Mouse (Mus musculus): ENCODE data around the gene Dnah8.

The Dnah8 gene

DNA sequence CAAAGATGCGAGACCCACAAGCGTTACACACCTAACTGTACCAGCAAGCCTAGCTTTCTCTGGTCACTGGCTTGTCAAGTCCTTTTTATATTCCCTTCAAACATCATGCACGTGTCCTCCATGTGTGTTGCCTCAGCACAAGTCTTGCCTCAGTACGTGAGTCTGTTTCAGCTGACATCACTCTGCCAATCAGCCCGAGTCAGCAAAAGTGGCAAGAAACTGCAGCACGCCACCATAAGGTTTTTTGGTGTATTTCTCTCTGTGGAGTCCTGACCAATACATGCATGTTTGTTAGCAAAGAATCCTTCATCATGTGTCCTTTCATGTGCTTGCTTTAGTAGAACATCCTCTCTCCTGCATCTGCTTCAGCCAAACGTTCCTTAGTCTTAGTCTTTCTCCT, 200.3 kb downstream of the Dnah8 start:
- no peak for DNase-seq (ENCODE audit: low spot score)

DNA sequence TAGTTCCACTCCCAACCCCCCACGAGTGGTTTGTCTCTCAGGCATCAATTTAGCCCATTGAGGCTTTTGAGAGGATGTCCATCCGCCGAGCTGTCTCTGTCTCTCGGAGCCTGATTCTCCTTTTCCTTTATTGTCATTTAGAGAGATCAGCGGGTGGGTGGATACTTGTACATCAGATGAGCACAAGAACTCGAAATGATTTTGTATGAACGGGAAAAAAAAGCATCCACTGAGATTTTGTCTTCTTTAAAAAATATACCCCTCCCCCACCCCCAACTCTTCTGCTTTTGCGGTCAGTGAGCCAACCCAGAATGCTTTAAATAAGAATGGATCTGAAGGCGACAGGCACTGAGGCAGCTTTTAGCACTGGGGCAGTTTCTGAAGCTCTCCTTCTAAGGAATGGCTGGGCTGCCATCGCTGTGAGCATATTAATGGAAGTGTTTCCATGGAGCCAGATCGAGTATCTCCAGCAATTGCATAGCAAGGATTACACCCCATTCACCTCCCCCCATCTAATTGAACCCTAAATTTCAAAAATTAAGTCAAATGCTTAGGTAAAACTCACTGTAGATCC, 201.7 kb downstream of the Dnah8 start:
- DNase-seq (ENCODE audit: low spot score), result no peak

GRCm38 (mm10) chr17:30831170-30831569, 207.0 kb downstream of the Dnah8 start:
- no peak for DNase-seq (ENCODE audit: low spot score)

- DNase-seq (ENCODE audit: low spot score), result no peak
Measured at GRCm38 (mm10) chr17:30835419-30835818, 211.3 kb downstream of the Dnah8 start.

DNA sequence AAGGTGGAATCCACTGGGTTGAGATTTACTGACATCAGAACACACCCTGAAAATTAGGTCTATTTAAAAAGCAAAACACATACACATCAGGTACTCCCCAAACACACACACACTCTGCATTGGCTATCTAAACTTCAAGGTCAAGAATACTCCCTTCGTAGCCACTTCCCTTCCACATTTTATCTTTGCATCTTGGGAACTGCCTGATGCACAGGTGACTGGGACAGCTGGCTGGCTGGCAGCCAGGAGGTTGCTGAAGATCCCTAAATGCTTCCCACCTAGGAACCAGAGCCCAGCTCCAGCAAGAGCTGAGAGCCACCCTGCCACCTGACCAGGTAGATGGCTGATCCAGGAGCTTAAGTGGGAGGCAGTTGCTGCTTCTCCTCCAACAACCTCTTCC, 212.9 kb downstream of the Dnah8 start:
- DNase-seq (ENCODE audit: low spot score), result no peak

DNA sequence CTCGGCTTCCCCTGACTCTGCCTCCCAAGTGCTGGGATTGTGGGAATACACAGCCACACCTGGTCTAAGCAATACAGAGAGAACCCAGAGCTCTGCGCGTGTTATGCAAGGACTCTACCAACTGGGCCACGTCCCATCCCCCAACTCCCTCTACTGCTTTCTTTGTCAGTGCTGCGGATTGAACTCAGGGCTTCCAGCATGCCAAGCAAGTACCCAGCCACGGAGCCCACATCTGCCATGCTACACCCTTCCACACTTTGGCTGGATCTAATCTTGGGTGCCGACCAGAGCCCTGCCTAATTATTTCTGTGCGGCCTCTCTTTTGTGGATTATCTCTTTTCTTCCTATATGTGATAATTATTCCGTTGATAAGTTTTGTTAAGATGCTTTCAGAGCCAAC, 215.9 kb downstream of the Dnah8 start:
- no peak for DNase-seq (ENCODE audit: low spot score)

DNA sequence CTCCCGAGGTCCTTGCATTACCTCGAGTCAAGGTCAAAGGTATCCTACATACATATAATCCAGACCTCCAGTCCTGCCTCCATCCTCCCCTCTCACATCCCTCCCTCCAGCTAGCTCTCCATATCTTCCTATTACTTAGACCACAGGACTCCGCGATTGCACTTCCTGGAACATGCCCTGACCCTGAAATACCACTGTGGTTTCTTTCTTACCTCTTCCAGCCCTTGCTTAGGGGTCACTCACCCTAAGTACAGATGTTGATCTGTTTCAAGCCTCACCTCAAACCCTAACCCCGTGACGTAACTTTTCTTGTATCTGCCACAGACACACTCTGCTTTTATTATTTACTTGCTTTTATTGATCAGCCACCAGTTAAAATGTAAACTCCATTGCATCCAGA, 218.2 kb downstream of the Dnah8 start:
- no peak for DNase-seq (ENCODE audit: low spot score)

GRCm38 (mm10) chr17:30844321-30844791, 220.2 kb downstream of the Dnah8 start:
- no peak for DNase-seq (ENCODE audit: low spot score)

- DNase-seq (ENCODE audit: low spot score), result no peak
Measured at GRCm38 (mm10) chr17:30847498-30847897, 223.3 kb downstream of the Dnah8 start.

GRCm38 (mm10) chr17:30848086-30848485, 223.9 kb downstream of the Dnah8 start:
- DNase-seq (ENCODE audit: low spot score), result no peak

- no peak for DNase-seq (ENCODE audit: low spot score)
Measured at GRCm38 (mm10) chr17:30848804-30849203, 224.7 kb downstream of the Dnah8 start.

- DNase-seq (ENCODE audit: low spot score), result no peak
Measured at GRCm38 (mm10) chr17:30849813-30850212, 225.7 kb downstream of the Dnah8 start.

DNA sequence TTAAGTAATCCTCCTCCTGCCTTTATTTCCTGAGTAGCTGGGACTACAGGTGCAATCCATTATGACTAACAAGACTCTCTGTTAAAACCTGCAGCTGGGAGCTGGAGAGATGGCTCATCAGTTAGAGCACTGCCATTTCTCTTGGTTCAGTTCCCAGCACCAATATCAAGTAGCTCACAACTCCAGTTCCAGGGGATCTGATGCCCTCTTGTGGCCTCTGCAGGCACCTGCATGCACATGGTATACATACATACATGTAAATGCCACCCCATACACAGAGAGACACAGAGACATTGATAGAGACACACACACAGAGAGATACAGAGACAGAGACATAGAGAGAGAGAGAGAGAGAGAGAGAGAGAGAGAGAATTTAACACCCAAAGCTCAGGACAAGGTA, 228.2 kb downstream of the Dnah8 start:
- DNase-seq (ENCODE audit: low spot score), result no peak

- DNase-seq (ENCODE audit: low spot score), result no peak
Measured at GRCm38 (mm10) chr17:30857347-30857746, 233.2 kb downstream of the Dnah8 start.

- no peak for DNase-seq (ENCODE audit: low spot score)
Measured at GRCm38 (mm10) chr17:30858586-30859259, 234.6 kb downstream of the Dnah8 start.

- no peak for DNase-seq (ENCODE audit: low spot score)
Measured at GRCm38 (mm10) chr17:30859989-30860585, 235.9 kb downstream of the Dnah8 start.

DNA sequence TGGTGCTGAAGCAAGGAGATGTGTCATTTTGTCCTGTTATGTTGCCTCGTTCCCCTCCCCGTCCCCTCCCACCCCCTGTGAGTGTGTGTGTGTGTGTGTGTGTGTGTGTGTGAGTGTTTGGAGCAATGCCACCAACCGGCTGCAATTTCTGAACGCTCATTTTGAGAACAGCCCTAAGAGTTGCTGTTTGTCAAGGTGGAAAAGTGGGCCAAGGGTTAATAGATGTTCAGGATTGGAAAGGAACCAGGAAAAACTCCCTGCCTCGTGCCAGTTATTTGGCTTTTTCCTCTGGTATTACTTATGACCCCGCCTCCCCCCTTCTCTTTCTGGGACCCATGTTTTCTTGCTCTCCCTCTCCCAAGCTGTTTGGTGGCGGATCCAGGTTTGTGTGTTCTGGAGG, 236.5 kb downstream of the Dnah8 start:
- no peak for DNase-seq (ENCODE audit: low spot score)

- no peak for DNase-seq (ENCODE audit: low spot score)
Measured at GRCm38 (mm10) chr17:30866281-30866680, 242.1 kb downstream of the Dnah8 start.

- no peak for DNase-seq (ENCODE audit: low spot score)
Measured at GRCm38 (mm10) chr17:30866966-30867365, 242.8 kb downstream of the Dnah8 start.

- no peak for DNase-seq (ENCODE audit: low spot score)
Measured at GRCm38 (mm10) chr17:30871040-30871439, 246.9 kb downstream of the Dnah8 start.

DNA sequence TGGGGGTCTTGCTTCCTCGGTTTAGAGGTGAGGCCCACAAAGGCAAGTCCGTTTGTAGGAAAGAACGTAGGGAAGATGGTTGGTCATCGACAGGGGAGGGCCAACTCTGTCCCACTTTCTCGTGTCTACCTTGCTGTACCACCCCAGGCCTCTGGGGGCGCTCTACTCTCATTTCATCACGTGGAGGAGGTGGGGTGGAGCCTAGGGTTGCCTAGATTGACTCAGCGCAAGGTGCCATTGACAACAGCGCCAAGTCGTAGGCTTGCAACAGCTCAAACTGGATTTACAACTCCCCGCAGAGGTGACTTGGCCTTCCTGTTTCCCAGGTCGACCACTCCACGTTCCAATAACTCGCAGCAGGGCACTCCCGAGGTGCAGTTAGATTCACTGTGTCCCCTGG, 250.1 kb downstream of the Dnah8 start:
- no peak for DNase-seq (ENCODE audit: low spot score)

- DNase-seq (ENCODE audit: low spot score), result no peak
Measured at GRCm38 (mm10) chr17:30877456-30877855, 253.3 kb downstream of the Dnah8 start.

DNA sequence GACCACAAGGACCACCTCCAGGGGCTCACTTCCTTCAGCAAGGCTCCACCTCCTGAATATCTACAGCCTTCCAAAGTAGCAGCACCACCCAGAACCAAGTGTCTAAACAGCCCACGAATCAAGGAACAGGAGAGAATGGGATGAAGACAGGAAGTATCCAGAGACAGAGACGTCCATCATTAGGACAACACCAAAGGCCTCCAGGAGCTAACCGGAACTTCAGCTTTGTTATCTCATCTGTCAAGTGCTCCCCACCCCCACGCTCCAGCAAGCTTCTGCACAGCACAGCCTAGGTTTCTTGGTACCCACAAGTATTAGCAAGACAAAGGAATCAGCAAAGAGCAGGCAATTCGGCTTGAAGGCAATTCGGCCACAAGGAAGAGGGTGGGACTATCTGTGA, 254.5 kb downstream of the Dnah8 start:
- DNase-seq (ENCODE audit: low spot score), result no peak

- DNase-seq (ENCODE audit: low spot score), result no peak
Measured at GRCm38 (mm10) chr17:30880391-30880790, 256.2 kb downstream of the Dnah8 start.

Measured in urinary bladder, postnatal 25 days (tissue).